Mouse (Mus musculus) neural tube, embryonic 13.5 days (tissue): ENCODE measurements around the gene Ntm. TPM values are rescaled to one million over a fixed set of nuclear protein-coding genes. Genes with fewer than 3 reads are reported as not detected.

Source experiments
- ATAC-seq: fragments of 200-750 bp; cut with Nextera tagmentation; 2 replicates; pipeline ENCODE4 v1.8.0; 2017; ENCODE audit warnings: low read depth, mild to moderate bottlenecking, moderate TSS enrichment, moderate library complexity
- H3K27ac ChIP-seq: fragments of 300-500 bp; sonication (generic); replicated peaks from 2 replicates; pipeline ENCODE4 v1.5.1; 2015; ENCODE audit warnings: moderate library complexity, mild to moderate bottlenecking, inconsistent platforms
- H3K27me3 ChIP-seq: fragments of 300-500 bp; sonication (generic); 2 replicates; pipeline ENCODE4 v1.6.1; 2015; ENCODE audit warnings: mild to moderate bottlenecking, inconsistent platforms
- H3K36me3 ChIP-seq: fragments of 300-500 bp; sonication (generic); 2 replicates; pipeline ENCODE4 v1.6.1; 2015; ENCODE audit warnings: mild to moderate bottlenecking, inconsistent platforms
- H3K4me1 ChIP-seq: fragments of 300-500 bp; sonication (generic); replicated peaks from 2 replicates; pipeline ENCODE4 v1.6.1; 2015; ENCODE audit warnings: inconsistent platforms
- H3K4me2 ChIP-seq: fragments of 300-500 bp; sonication (generic); 2 replicates; pipeline ENCODE4 v1.6.1; 2015; ENCODE audit warnings: inconsistent platforms, mild to moderate bottlenecking, moderate library complexity
- H3K4me3 ChIP-seq: fragments of 300-500 bp; sonication (generic); 2 replicates; pipeline ENCODE4 v1.5.1; 2015; ENCODE audit warnings: mild to moderate bottlenecking, inconsistent platforms
- H3K9ac ChIP-seq: fragments of 300-500 bp; sonication (generic); 2 replicates; pipeline ENCODE4 v1.6.1; 2015; ENCODE audit warnings: moderate library complexity, mild to moderate bottlenecking, inconsistent platforms
- H3K9me3 ChIP-seq: fragments of 300-500 bp; sonication (generic); 2 replicates; pipeline ENCODE4 v1.6.1; 2016; ENCODE audit warnings: inconsistent platforms
- WGBS: fragments of 180-500 bp; shearing (Covaris S2); methylation state at CpG from one replicate; pipeline ENCODE4 v1.1.7; 2015; 5-methylcytosine and 5-hydroxymethylcytosine counted together
- polyA plus RNA-seq: library from polyadenylated mRNA; unstranded; fragments of >200 nt; fragmentation: Nextera tagmentation; extraction: Ambion mirVana; gene quantifications from 2 replicates; pipeline ENCODE4 v1.2.1, GENCODE M21; 2015

The Ntm gene
- polyA plus RNA-seq, 1 experiment from 2014 or later = 150 TPM

GRCm38 (mm10) chr9:29060293-29060692, 902.6 kb downstream of the Ntm start:
- H3K9me3 ChIP-seq = no peaks in the 10 kb centered on the region
- H3K4me2 ChIP-seq = no peak overlapping the region
- H3K27ac ChIP-seq = no peak overlapping the region
- H3K9ac ChIP-seq = no peak overlapping the region
- no peaks in the 10 kb centered on the region for H3K27me3 ChIP-seq
- 75% methylated on average over 6 of the region's 6 CpGs for WGBS
- H3K4me3 ChIP-seq = no peak overlapping the region
- no peak for ATAC-seq
- peaks cover 16% of the 10 kb centered on the region for H3K4me1 ChIP-seq
- H3K36me3 ChIP-seq = no peaks in the 10 kb centered on the region

- Histone ChIP-seq H3K9ac (no peak overlapping the region), H3K36me3 (no peaks in the 10 kb centered on the region), H3K4me3 (no peak overlapping the region), H3K4me2 (no peak overlapping the region), H3K27ac (peak overlapping the region; percentile 34), H3K27me3 (no peaks in the 10 kb centered on the region), H3K9me3 (no peaks in the 10 kb centered on the region), H3K4me1 (peaks cover 16% of the 10 kb centered on the region)
- ATAC-seq = peak; percentile 75
- 15% methylated on average over 8 of the region's 8 CpGs for WGBS
Observed at GRCm38 (mm10) chr9:29058811-29059210, 904.1 kb downstream of the Ntm start.

GRCm38 (mm10) chr9:29055637-29056036, 907.3 kb downstream of the Ntm start:
- no peak for ATAC-seq
- 73% methylated on average over 2 of the region's 2 CpGs for WGBS
- H3K4me1 ChIP-seq = peaks cover 16% of the 10 kb centered on the region

GRCm38 (mm10) chr9:29036466-29036865, 926.5 kb downstream of the Ntm start:
- H3K4me2 ChIP-seq = no peak overlapping the region
- H3K36me3 ChIP-seq = no peaks in the 10 kb centered on the region
- no peak overlapping the region for H3K27ac ChIP-seq
- WGBS = 66% methylated on average over 3 of the region's 3 CpGs
- ATAC-seq = no peak
- peaks cover 18% of the 10 kb centered on the region for H3K4me1 ChIP-seq
- no peak overlapping the region for H3K4me3 ChIP-seq
- H3K9ac ChIP-seq = no peak overlapping the region
- H3K27me3 ChIP-seq = no peaks in the 10 kb centered on the region
- H3K9me3 ChIP-seq = no peaks in the 10 kb centered on the region

More at GRCm38 (mm10) chr9:29055637-29056036, 907.3 kb downstream of the Ntm start:
- Histone ChIP-seq H3K9ac (no peak overlapping the region), H3K27ac (no peak overlapping the region), H3K9me3 (no peaks in the 10 kb centered on the region), H3K4me3 (no peak overlapping the region), H3K27me3 (no peaks in the 10 kb centered on the region), H3K4me2 (no peak overlapping the region), H3K36me3 (no peaks in the 10 kb centered on the region)

- ATAC-seq = no peak
- no peak overlapping the region for H3K4me2 ChIP-seq
- no peaks in the 10 kb centered on the region for H3K27me3 ChIP-seq
- H3K9ac ChIP-seq = no peak overlapping the region
- no peaks in the 10 kb centered on the region for H3K9me3 ChIP-seq
- peaks cover 18% of the 10 kb centered on the region for H3K4me1 ChIP-seq
- no peak overlapping the region for H3K4me3 ChIP-seq
- H3K36me3 ChIP-seq = no peaks in the 10 kb centered on the region
- H3K27ac ChIP-seq = no peak overlapping the region
- 16% methylated on average over 4 of the region's 4 CpGs for WGBS
Observed at GRCm38 (mm10) chr9:29036058-29036457, 926.9 kb downstream of the Ntm start.

GRCm38 (mm10) chr9:29026410-29026809, 936.5 kb downstream of the Ntm start:
- ATAC-seq = no peak

GRCm38 (mm10) chr9:29025603-29026002, 937.3 kb downstream of the Ntm start:
- H3K27ac ChIP-seq = no peak overlapping the region
- no peaks in the 10 kb centered on the region for H3K4me1 ChIP-seq
- no peaks in the 10 kb centered on the region for H3K27me3 ChIP-seq
- ATAC-seq = no peak
- no peaks in the 10 kb centered on the region for H3K9me3 ChIP-seq
- H3K9ac ChIP-seq = no peak overlapping the region
- no peak overlapping the region for H3K4me3 ChIP-seq
- H3K36me3 ChIP-seq = no peaks in the 10 kb centered on the region
- H3K4me2 ChIP-seq = no peak overlapping the region
- WGBS = 85% methylated on average over 4 of the region's 4 CpGs

More at GRCm38 (mm10) chr9:29026410-29026809, 936.5 kb downstream of the Ntm start:
- Histone ChIP-seq H3K9me3 (no peaks in the 10 kb centered on the region), H3K27me3 (no peaks in the 10 kb centered on the region), H3K4me1 (no peaks in the 10 kb centered on the region), H3K27ac (no peak overlapping the region), H3K4me2 (no peak overlapping the region), H3K4me3 (no peak overlapping the region), H3K36me3 (no peaks in the 10 kb centered on the region), H3K9ac (no peak overlapping the region)
- WGBS = 78% methylated on average over 6 of the region's 6 CpGs

- H3K4me3 ChIP-seq = no peak overlapping the region
- no peaks in the 10 kb centered on the region for H3K9me3 ChIP-seq
- no peak overlapping the region for H3K4me2 ChIP-seq
- H3K27ac ChIP-seq = no peak overlapping the region
- H3K36me3 ChIP-seq = no peaks in the 10 kb centered on the region
- no peak overlapping the region for H3K9ac ChIP-seq
- no peaks in the 10 kb centered on the region for H3K27me3 ChIP-seq
- ATAC-seq = no peak
- H3K4me1 ChIP-seq = no peaks in the 10 kb centered on the region
- WGBS = 75% methylated on average over 1 of the region's 1 CpGs
Observed at GRCm38 (mm10) chr9:29025104-29025503, 937.8 kb downstream of the Ntm start.

- Histone ChIP-seq H3K4me1 (no peaks in the 10 kb centered on the region), H3K9ac (no peak overlapping the region), H3K27ac (no peak overlapping the region), H3K4me2 (no peak overlapping the region), H3K4me3 (no peak overlapping the region), H3K9me3 (no peaks in the 10 kb centered on the region), H3K27me3 (no peaks in the 10 kb centered on the region), H3K36me3 (no peaks in the 10 kb centered on the region)
- WGBS = 84% methylated on average over 3 of the region's 3 CpGs
- no peak for ATAC-seq
Observed at GRCm38 (mm10) chr9:29016879-29017278, 946.1 kb downstream of the Ntm start.

GRCm38 (mm10) chr9:29013881-29014280, 949.1 kb downstream of the Ntm start:
- WGBS = 95% methylated on average over 17 of the region's 17 CpGs
- no peaks in the 10 kb centered on the region for H3K27me3 ChIP-seq
- no peaks in the 10 kb centered on the region for H3K36me3 ChIP-seq

GRCm38 (mm10) chr9:29012541-29012940, 950.4 kb downstream of the Ntm start:
- Histone ChIP-seq H3K4me2 (no peak overlapping the region), H3K9me3 (no peaks in the 10 kb centered on the region), H3K4me1 (no peaks in the 10 kb centered on the region), H3K4me3 (no peak overlapping the region), H3K27me3 (no peaks in the 10 kb centered on the region), H3K36me3 (peaks cover 3% of the 10 kb centered on the region; the same call in 1 of the 2 replicates), H3K27ac (no peak overlapping the region), H3K9ac (no peak overlapping the region)
- WGBS = 92% methylated on average over 6 of the region's 6 CpGs
- no peak for ATAC-seq

More at GRCm38 (mm10) chr9:29013881-29014280, 949.1 kb downstream of the Ntm start:
- H3K4me1 ChIP-seq = no peaks in the 10 kb centered on the region
- H3K9me3 ChIP-seq = no peaks in the 10 kb centered on the region
- H3K4me2 ChIP-seq = no peak overlapping the region
- H3K9ac ChIP-seq = no peak overlapping the region
- ATAC-seq = no peak
- no peak overlapping the region for H3K27ac ChIP-seq
- no peak overlapping the region for H3K4me3 ChIP-seq

- no peak for ATAC-seq
- Histone ChIP-seq H3K27me3 (no peaks in the 10 kb centered on the region), H3K4me3 (no peak overlapping the region), H3K36me3 (peaks cover 3% of the 10 kb centered on the region; the same call in 1 of the 2 replicates), H3K4me1 (no peaks in the 10 kb centered on the region), H3K9ac (no peak overlapping the region), H3K9me3 (no peaks in the 10 kb centered on the region), H3K4me2 (no peak overlapping the region), H3K27ac (no peak overlapping the region)
- WGBS = 43% methylated on average over 3 of the region's 3 CpGs
Observed at GRCm38 (mm10) chr9:29011476-29011875, 951.5 kb downstream of the Ntm start.

- no peak overlapping the region for H3K9ac ChIP-seq
- no peak overlapping the region for H3K4me2 ChIP-seq
- 92% methylated on average over 7 of the region's 7 CpGs for WGBS
- no peak for ATAC-seq
- H3K36me3 ChIP-seq = peaks cover 3% of the 10 kb centered on the region; the same call in 1 of the 2 replicates
- no peak overlapping the region for H3K27ac ChIP-seq
- H3K27me3 ChIP-seq = no peaks in the 10 kb centered on the region
- H3K4me1 ChIP-seq = peaks cover 7% of the 10 kb centered on the region; the same call in 1 of the 2 replicates
- no peaks in the 10 kb centered on the region for H3K9me3 ChIP-seq
- no peak overlapping the region for H3K4me3 ChIP-seq
Observed at GRCm38 (mm10) chr9:29004534-29004933, 958.4 kb downstream of the Ntm start.
